Comparison of ENCODE assay signal across 25 mouse cellular contexts in genomic region chr17:46639929-46640328, GRCm38 (mm10). TPM values are rescaled to one million over a fixed set of nuclear protein-coding genes. Genes with fewer than 3 reads are reported as not detected.
DNase-seq lines count a peak whose midpoint lies in the region; ATAC-seq and TF ChIP-seq lines count a peak whose summit lies in the region.
"Had no signal": no experiment of that assay in that cellular context is flagged by ENCODE, and none has a peak within 500 bp of the region (broad histone marks: within the 10 kb centered on the region; RNA-seq: fewer than 3 reads in every experiment).

No protein-coding gene starts in this region.

- H3K4me1 ChIP-seq in forebrain, embryonic 10.5 days = peaks cover 23% of the 10 kb centered on the region
- H3K4me1 ChIP-seq in forebrain, embryonic 13.5 days = peaks cover 33% of the 10 kb centered on the region
- H3K4me1 ChIP-seq in lung, embryonic 14.5 days (ENCODE audit: insufficient read depth) = no peaks in the 10 kb centered on the region
- H3K4me1 ChIP-seq in megakaryocyte, embryonic 14.5 days = peaks cover 75% of the 10 kb centered on the region

- no peak overlapping the region for H3K4me2 ChIP-seq in forebrain, embryonic 13.5 days
- no peak overlapping the region for H3K4me2 ChIP-seq in lung, embryonic 14.5 days
- H3K4me2 ChIP-seq: embryonic facial prominence, embryonic 12.5 days; limb, embryonic 13.5 days; liver, embryonic 12.5 days; midbrain, embryonic 12.5 days had no signal

- WGBS in forebrain, embryonic 10.5 days = 75% methylated on average over 9 of the region's 9 CpGs
- 89% methylated on average over 9 of the region's 9 CpGs for WGBS in forebrain, embryonic 13.5 days
- whole genome bisulfite sequencing in lung, embryonic 14.5 days = 81% methylated on average over 9 of the region's 9 CpGs

- H3K36me3 ChIP-seq in forebrain, embryonic 10.5 days (replicated peaks) = peaks cover 41% of the 10 kb centered on the region
- H3K36me3 ChIP-seq in forebrain, embryonic 13.5 days (ENCODE audit: poor library complexity, severe bottlenecking) = peaks cover 61% of the 10 kb centered on the region
- H3K36me3 ChIP-seq in lung, embryonic 14.5 days (ENCODE audit: insufficient read depth) = peaks cover 22% of the 10 kb centered on the region; the same call in 1 of the 2 replicates
- peaks cover 81% of the 10 kb centered on the region for H3K36me3 ChIP-seq in megakaryocyte, embryonic 14.5 days (replicated peaks; ENCODE audit: low read length)

- TF ChIP-seq CTCF in lung, embryonic 14.5 days (IDR thresholded peaks at IDR 0.05; ENCODE audit: low read depth) = no peak

- no peaks in the 10 kb centered on the region for H3K9me3 ChIP-seq in forebrain, embryonic 10.5 days
- no peaks in the 10 kb centered on the region for H3K9me3 ChIP-seq in forebrain, embryonic 13.5 days (replicated peaks)
- H3K9me3 ChIP-seq in lung, embryonic 14.5 days (ENCODE audit: low read depth, low read length) = no peaks in the 10 kb centered on the region
- H3K9me3 ChIP-seq in megakaryocyte, embryonic 14.5 days = no peaks in the 10 kb centered on the region
- H3K9me3 ChIP-seq: embryonic facial prominence, embryonic 12.5 days; hindbrain, embryonic 10.5 days; limb, embryonic 13.5 days; liver, embryonic 12.5 days; midbrain, embryonic 12.5 days had no signal

- H3K4me3 ChIP-seq in forebrain, embryonic 10.5 days = 0 out of 2 replicates have a peak overlapping the region, but pooled peaks have one; percentile 2
- no peak overlapping the region for H3K4me3 ChIP-seq in forebrain, embryonic 13.5 days
- no peak overlapping the region for H3K4me3 ChIP-seq in lung, embryonic 14.5 days (ENCODE audit: low read depth, low read length)
- H3K4me3 ChIP-seq in megakaryocyte, embryonic 14.5 days (replicated peaks) = peak overlapping the region; percentile 84
- H3K4me3 ChIP-seq: embryonic facial prominence, embryonic 12.5 days; gastrocnemius, adult 2 months; hindbrain, embryonic 10.5 days; layer of hippocampus, adult 2 months; limb, embryonic 13.5 days; liver, embryonic 12.5 days; midbrain, embryonic 12.5 days had no signal

- ATAC-seq in forebrain, embryonic 13.5 days = no peak
- no peak for ATAC-seq in lung, embryonic 14.5 days (ENCODE audit: insufficient read depth)
- ATAC-seq: forebrain, embryonic 16.5 days; hindbrain, embryonic 16.5 days; liver, embryonic 12.5 days; liver, postnatal 0 days; lung, postnatal 0 days had no signal

- H3K27ac ChIP-seq in forebrain, embryonic 10.5 days = no peak overlapping the region
- H3K27ac ChIP-seq in forebrain, embryonic 13.5 days = no peak overlapping the region
- 0 out of 2 replicates have a peak overlapping the region, but pooled peaks have one; percentile 30 for H3K27ac ChIP-seq in lung, embryonic 14.5 days (ENCODE audit: low read depth)
- H3K27ac ChIP-seq: embryonic facial prominence, embryonic 12.5 days; gastrocnemius, adult 2 months; hindbrain, embryonic 10.5 days; layer of hippocampus, adult 2 months; limb, embryonic 13.5 days; liver, embryonic 12.5 days; midbrain, embryonic 12.5 days had no signal

- H3K27me3 ChIP-seq in forebrain, embryonic 10.5 days (ENCODE audit: poor library complexity, severe bottlenecking) = no peaks in the 10 kb centered on the region
- no peaks in the 10 kb centered on the region for H3K27me3 ChIP-seq in forebrain, embryonic 13.5 days
- no peaks in the 10 kb centered on the region for H3K27me3 ChIP-seq in lung, embryonic 14.5 days (ENCODE audit: insufficient read depth, low read length)
- no peaks in the 10 kb centered on the region for H3K27me3 ChIP-seq in megakaryocyte, embryonic 14.5 days (replicated peaks)
- H3K27me3 ChIP-seq: embryonic facial prominence, embryonic 12.5 days; limb, embryonic 13.5 days; liver, embryonic 12.5 days; midbrain, embryonic 12.5 days had no signal

- no peak for DNase-seq in forebrain, embryonic 10.5 days (ENCODE audit: extremely low spot score, low spot score)
- DNase-seq in lung, embryonic 14.5 days = no peak
- no peak for DNase-seq in lung, postnatal 10 days
- no peak for DNase-seq in embryo, embryonic 10 days (ENCODE audit: low spot score)
- DNase-seq in adrenal gland, adult (ENCODE audit: inconsistent age in 2 of 2, low spot score in 1 of 2) = no peak
- DNase-seq: adrenal gland, postnatal 25 days; cerebellum, adult 2 months; cerebellum, postnatal 14 days; gastrocnemius, adult 2 months; gastrocnemius, postnatal 36 days; heart, postnatal 14 days; kidney, adult 18-20 months; kidney, postnatal 36 days; liver, postnatal 0 days had no signal

- H3K9ac ChIP-seq in forebrain, embryonic 13.5 days = no peak overlapping the region
- H3K9ac ChIP-seq in lung, embryonic 14.5 days = no peak overlapping the region
- H3K9ac ChIP-seq: embryonic facial prominence, embryonic 12.5 days; limb, embryonic 13.5 days; liver, embryonic 12.5 days; liver, postnatal 0 days had no signal

RNA-seq across cellular contexts. Expression of gene Klc4, which starts 5.9 kb away (rescaled TPM):
- 29.1 and 31.8 TPM in 2 replicates for polyA plus RNA-seq in forebrain, embryonic 10.5 days (2016; fragmentation: Nextera tagmentation; extraction: Ambion mirVana)
- polyA plus RNA-seq in forebrain, embryonic 13.5 days (2015; fragmentation: Nextera tagmentation; extraction: Ambion mirVana) = 44.3 and 47.7 TPM in 2 replicates
- polyA plus RNA-seq in lung, embryonic 14.5 days (2014; fragmentation: Nextera tagmentation; extraction: Ambion mirVana) = 20.2 and 21.4 TPM in 2 replicates
- 33.6 and 42.0 TPM in 2 replicates for polyA plus RNA-seq in megakaryocyte, embryonic 14.5 days (2012; ENCODE audit: insufficient read depth, low replicate concordance)

RNA-seq across cellular contexts. Expression of gene Mrpl2, which starts 6.1 kb away (rescaled TPM):
- 136 and 137 TPM in 2 replicates for polyA plus RNA-seq in forebrain, embryonic 10.5 days (2016; fragmentation: Nextera tagmentation; extraction: Ambion mirVana)
- 89.0 and 97.3 TPM in 2 replicates for polyA plus RNA-seq in forebrain, embryonic 13.5 days (2015; fragmentation: Nextera tagmentation; extraction: Ambion mirVana)
- polyA plus RNA-seq in lung, embryonic 14.5 days (2014; fragmentation: Nextera tagmentation; extraction: Ambion mirVana) = 113 and 114 TPM in 2 replicates
- 289 and 528 TPM in 2 replicates for polyA plus RNA-seq in megakaryocyte, embryonic 14.5 days (2012; ENCODE audit: insufficient read depth, low replicate concordance)

RNA-seq across cellular contexts. Expression of gene Cul7, which starts 10.2 kb away (rescaled TPM):
- 38.0 and 40.9 TPM in 2 replicates for polyA plus RNA-seq in forebrain, embryonic 10.5 days (2016; fragmentation: Nextera tagmentation; extraction: Ambion mirVana)
- polyA plus RNA-seq in forebrain, embryonic 13.5 days (2015; fragmentation: Nextera tagmentation; extraction: Ambion mirVana) = 33.5 and 39.0 TPM in 2 replicates
- 36.6 TPM in 2 replicates for polyA plus RNA-seq in lung, embryonic 14.5 days (2014; fragmentation: Nextera tagmentation; extraction: Ambion mirVana)
- 90.0 and 167 TPM in 2 replicates for polyA plus RNA-seq in megakaryocyte, embryonic 14.5 days (2012; ENCODE audit: insufficient read depth, low replicate concordance)

RNA-seq across cellular contexts. Expression of gene Ptk7, which starts 10.6 kb away (rescaled TPM):
- 66.0 and 68.4 TPM in 2 replicates for polyA plus RNA-seq in forebrain, embryonic 10.5 days (2016; fragmentation: Nextera tagmentation; extraction: Ambion mirVana)
- 32.5 and 35.3 TPM in 2 replicates for polyA plus RNA-seq in forebrain, embryonic 13.5 days (2015; fragmentation: Nextera tagmentation; extraction: Ambion mirVana)
- 79.5 and 99.3 TPM in 2 replicates for polyA plus RNA-seq in lung, embryonic 14.5 days (2014; fragmentation: Nextera tagmentation; extraction: Ambion mirVana)
- polyA plus RNA-seq in megakaryocyte, embryonic 14.5 days (2012; ENCODE audit: insufficient read depth, low replicate concordance) = 6.7 and 13.6 TPM in 2 replicates

RNA-seq across cellular contexts. Expression of gene Rrp36, which starts 34.2 kb away (rescaled TPM):
- 69.0 and 70.1 TPM in 2 replicates for polyA plus RNA-seq in forebrain, embryonic 10.5 days (2016; fragmentation: Nextera tagmentation; extraction: Ambion mirVana)
- 54.5 and 59.7 TPM in 2 replicates for polyA plus RNA-seq in forebrain, embryonic 13.5 days (2015; fragmentation: Nextera tagmentation; extraction: Ambion mirVana)
- polyA plus RNA-seq in lung, embryonic 14.5 days (2014; fragmentation: Nextera tagmentation; extraction: Ambion mirVana) = 47.6 and 48.5 TPM in 2 replicates
- polyA plus RNA-seq in megakaryocyte, embryonic 14.5 days (2012; ENCODE audit: insufficient read depth, low replicate concordance) = 9.4 and 30.6 TPM in 2 replicates

Comparison
In these comparisons a context has a peak if more than half of its experiments do, and no peak if none do; other contexts are left out.
1. H3K4me3 ChIP-seq: peak in forebrain, embryonic 10.5 days (single experiment) and megakaryocyte, embryonic 14.5 days (single experiment); none in forebrain, embryonic 13.5 days (single experiment) and lung, embryonic 14.5 days (single experiment).